In genomic region chr7:80445492-80445891, GRCm38 (mm10) we compare ENCODE assay signal across 8 mouse cellular contexts. TPM values are rescaled to one million over a fixed set of nuclear protein-coding genes. Genes with fewer than 3 reads are reported as not detected.
DNase-seq lines count a peak whose midpoint lies in the region; ATAC-seq and TF ChIP-seq lines count a peak whose summit lies in the region.

No protein-coding gene starts in this region.

- under 1% methylated on average over 6 of the region's 6 CpGs for WGBS in heart, embryonic 11.5 days (ENCODE audit: insufficient replicate concordance)
- 17% methylated on average over 6 of the region's 6 CpGs for WGBS in stomach, postnatal 0 days
- 64% methylated on average over 6 of the region's 6 CpGs for WGBS in kidney, adult 2 months

- ATAC-seq in heart, embryonic 11.5 days (replicated peaks; ENCODE audit: insufficient number of reproducible peaks, low FRiP score, low TSS enrichment), result peak; percentile 78
- peak; percentile 49; the same call in 1 of the 2 replicates for ATAC-seq in stomach, postnatal 0 days (ENCODE audit: low FRiP score, low TSS enrichment)

- H3K4me3 ChIP-seq in gastrocnemius, adult 2 months, result no peak overlapping the region
- no peak overlapping the region for H3K4me3 ChIP-seq in heart, embryonic 11.5 days (ENCODE audit: low read depth, low read length)
- no peak overlapping the region for H3K4me3 ChIP-seq in stomach, postnatal 0 days (ENCODE audit: low read depth, low read length)
- no peak overlapping the region for H3K4me3 ChIP-seq in kidney, adult 2 months (ENCODE audit: insufficient read depth, low read depth, low read length)
- H3K4me3 ChIP-seq in layer of hippocampus, adult 2 months, result no peak overlapping the region

- no peak for TF ChIP-seq CTCF in gastrocnemius, adult 2 months (IDR thresholded peaks at IDR 0.05)
- no peak for TF ChIP-seq CTCF in stomach, postnatal 0 days (IDR thresholded peaks at IDR 0.05; ENCODE audit: low read depth)
- no peak for TF ChIP-seq CTCF in kidney, adult 2 months (conservative IDR thresholded peaks at IDR 0.05; ENCODE audit: insufficient read depth, insufficient read length, low read depth, low read length)
- TF ChIP-seq CTCF in layer of hippocampus, adult 2 months (conservative IDR thresholded peaks at IDR 0.05), result no peak

- peaks cover 59% of the 10 kb centered on the region for H3K4me1 ChIP-seq in heart, embryonic 11.5 days (ENCODE audit: control insufficient read depth, insufficient read depth, low read length)
- 0 out of 2 replicates have a peak, but pooled peaks cover 5% of the 10 kb centered on the region for H3K4me1 ChIP-seq in stomach, postnatal 0 days (replicated peaks; ENCODE audit: control insufficient read depth, insufficient read depth)
- H3K4me1 ChIP-seq in kidney, adult 2 months (ENCODE audit: control insufficient read depth, insufficient read depth, low read length), result no peaks in the 10 kb centered on the region

- intact Hi-C loops in gastrocnemius, adult 2 months (cut with DNase I), result loop anchor here (5.0 kb wide), 1 partner anchor 43 kb away; no protein-coding TSS in a partner anchor

- no peaks in the 10 kb centered on the region for H3K27me3 ChIP-seq in heart, embryonic 11.5 days (ENCODE audit: control insufficient read depth, insufficient read depth, low read length)
- H3K27me3 ChIP-seq in stomach, postnatal 0 days (ENCODE audit: control insufficient read depth, insufficient read depth, low read length), result no peaks in the 10 kb centered on the region
- H3K27me3 ChIP-seq in kidney, adult 2 months (replicated peaks; ENCODE audit: control insufficient read depth, insufficient read depth, low read length), result no peaks in the 10 kb centered on the region

- H3K4me2 ChIP-seq in heart, embryonic 11.5 days, result 0 out of 2 replicates have a peak overlapping the region, but pooled peaks have one; percentile 24
- H3K4me2 ChIP-seq in stomach, postnatal 0 days (replicated peaks; ENCODE audit: low read depth), result no peak overlapping the region

- no peaks in the 10 kb centered on the region for H3K36me3 ChIP-seq in heart, embryonic 11.5 days (ENCODE audit: control insufficient read depth, insufficient read depth, low read length)
- H3K36me3 ChIP-seq in stomach, postnatal 0 days (ENCODE audit: control insufficient read depth, insufficient read depth, low read length), result no peaks in the 10 kb centered on the region
- no peaks in the 10 kb centered on the region for H3K36me3 ChIP-seq in kidney, adult 2 months (ENCODE audit: control insufficient read depth, insufficient read depth, low read length)

- no peak for TF ChIP-seq POLR2A in kidney, adult 2 months (IDR thresholded peaks at IDR 0.05; ENCODE audit: low read depth, low read length)

- H3K9me3 ChIP-seq in heart, embryonic 11.5 days (replicated peaks; ENCODE audit: control insufficient read depth, low read length), result no peaks in the 10 kb centered on the region
- no peaks in the 10 kb centered on the region for H3K9me3 ChIP-seq in stomach, postnatal 0 days (ENCODE audit: control insufficient read depth, low read length)

- peak; percentile 67 for DNase-seq in gastrocnemius, adult 2 months
- DNase-seq in gastrocnemius, adult 8-10 months (ENCODE audit: low spot score in 2 of 2), result no peak
- peak; percentile 67 to 79 for DNase-seq in lung, adult 18-20 months
- peak; percentile 49 for DNase-seq in stomach, postnatal 0 days (ENCODE audit: low spot score)
- DNase-seq in retina, embryonic 14.5 days (ENCODE audit: low spot score), result no peak
- no peak for DNase-seq in kidney, adult 2 months
- no peak for DNase-seq in layer of hippocampus, adult 2 months (ENCODE audit: low spot score in 2 of 2)

- peak overlapping the region; percentile 60; the same call in 1 of the 2 replicates for H3K9ac ChIP-seq in heart, embryonic 11.5 days (ENCODE audit: low read depth, low read length)
- no peak overlapping the region for H3K9ac ChIP-seq in stomach, postnatal 0 days (ENCODE audit: low read length)

- H3K27ac ChIP-seq in gastrocnemius, adult 2 months, result no peak overlapping the region
- H3K27ac ChIP-seq in heart, embryonic 11.5 days (ENCODE audit: low read depth, low read length), result peak overlapping the region; percentile 83
- H3K27ac ChIP-seq in stomach, postnatal 0 days (replicated peaks), result 0 out of 2 replicates have a peak overlapping the region, but pooled peaks have one; percentile 18
- no peak overlapping the region for H3K27ac ChIP-seq in kidney, adult 2 months (ENCODE audit: insufficient read depth, low read depth, low read length)
- no peak overlapping the region for H3K27ac ChIP-seq in layer of hippocampus, adult 2 months

- TF ChIP-seq EP300 in stomach, postnatal 0 days (optimal IDR thresholded peaks at IDR 0.05), result no peak

RNA-seq across cellular contexts. Expression of gene Furin, which starts 40.3 kb away (rescaled TPM):
- 10 to 100 TPM; 48.5 to 49.0 TPM for total RNA-seq in gastrocnemius, adult 2 months (2021)
- total RNA-seq in gastrocnemius, adult 8-10 months (2022), result 10 to 100 TPM; 50.3 to 60.1 (median 56.7) TPM
- polyA plus RNA-seq in heart, embryonic 11.5 days (2014; fragmentation: Nextera tagmentation; extraction: Ambion mirVana), result 16.0 and 23.5 TPM in 2 replicates
- 17.6 and 20.8 TPM in 2 replicates for polyA plus RNA-seq in stomach, postnatal 0 days (2015; fragmentation: Nextera tagmentation; extraction: Ambion mirVana)
- polyA plus RNA-seq in kidney, adult 2 months (2012; rRNA removed), result 145 and 172 TPM in 2 replicates
- 10 to 100 TPM; 39.4 to 40.6 TPM for total RNA-seq in layer of hippocampus, adult 2 months (2021)

RNA-seq across cellular contexts. Expression of gene Fes, which starts 57.7 kb away (rescaled TPM):
- 1 to 10 TPM; 2.6 to 3.9 TPM for total RNA-seq in gastrocnemius, adult 2 months (2021)
- 1 to 10 TPM; 1.7 to 2.7 (median 2.4) TPM for total RNA-seq in gastrocnemius, adult 8-10 months (2022)
- polyA plus RNA-seq in heart, embryonic 11.5 days (2014; fragmentation: Nextera tagmentation; extraction: Ambion mirVana), result 4.7 and 7.1 TPM in 2 replicates
- 6.2 TPM in 2 replicates for polyA plus RNA-seq in stomach, postnatal 0 days (2015; fragmentation: Nextera tagmentation; extraction: Ambion mirVana)
- polyA plus RNA-seq in kidney, adult 2 months (2012; rRNA removed), result 10.0 and 10.8 TPM in 2 replicates
- total RNA-seq in layer of hippocampus, adult 2 months (2021), result 1 to 10 TPM; 5.0 to 5.7 TPM

Comparison
In these comparisons a context has a peak if more than half of its experiments do, and no peak if none do; other contexts are left out.
1. DNase-seq: peak in gastrocnemius, adult 2 months (single experiment), lung, adult 18-20 months (2 of 2) and stomach, postnatal 0 days (single experiment); none in gastrocnemius, adult 8-10 months (0 of 2), retina, embryonic 14.5 days (single experiment), kidney, adult 2 months (single experiment) and layer of hippocampus, adult 2 months (0 of 2).
2. H3K27ac ChIP-seq: peak in heart, embryonic 11.5 days (single experiment) and stomach, postnatal 0 days (single experiment); none in gastrocnemius, adult 2 months (single experiment), kidney, adult 2 months (single experiment) and layer of hippocampus, adult 2 months (single experiment).